Mouse (Mus musculus): ENCODE results near the gene Vdr.
"Not testable (repeated sequence)": the region's sequence is repeated elsewhere in the genome, so short reads cannot be mapped to it uniquely, and the experiment has no call there.

The Vdr gene

GRCm38 (mm10) chr15:97880441-97880840, 30.0 kb downstream of the Vdr start:
- no peak for DNase-seq (ENCODE audit: low read depth, low spot score)

GRCm38 (mm10) chr15:97878696-97879328, 31.6 kb downstream of the Vdr start:
- peak; percentile 24 for DNase-seq (ENCODE audit: low read depth, low spot score)

GRCm38 (mm10) chr15:97875784-97876183, 34.6 kb downstream of the Vdr start:
- no peak for DNase-seq (ENCODE audit: low read depth, low spot score)

- no peak for DNase-seq (ENCODE audit: low read depth, low spot score)
These were observed 36.7 kb downstream of the Vdr start for GRCm38 (mm10) chr15:97873717-97874116.

- DNase-seq (ENCODE audit: low read depth, low spot score): peak; percentile 57
These were observed 38.3 kb downstream of the Vdr start for GRCm38 (mm10) chr15:97872161-97872560.

- peak; percentile 82 for DNase-seq (ENCODE audit: low read depth, low spot score)
These were observed 39.1 kb downstream of the Vdr start for GRCm38 (mm10) chr15:97871055-97872030.

- DNase-seq (ENCODE audit: low read depth, low spot score): not testable (repeated sequence)
These were observed 40.3 kb downstream of the Vdr start for GRCm38 (mm10) chr15:97870116-97870515.

- DNase-seq (ENCODE audit: low read depth, low spot score): no peak
These were observed 41.4 kb downstream of the Vdr start for GRCm38 (mm10) chr15:97868985-97869384.

- DNase-seq (ENCODE audit: low read depth, low spot score): peak; percentile 30
These were observed 44.4 kb downstream of the Vdr start for GRCm38 (mm10) chr15:97865988-97866387.

GRCm38 (mm10) chr15:97865175-97865574, 45.3 kb downstream of the Vdr start:
- no peak for DNase-seq (ENCODE audit: low read depth, low spot score)

GRCm38 (mm10) chr15:97864361-97865045, 45.9 kb downstream of the Vdr start:
- DNase-seq (ENCODE audit: low read depth, low spot score): no peak

GRCm38 (mm10) chr15:97863494-97863881, 46.9 kb downstream of the Vdr start:
- no peak for DNase-seq (ENCODE audit: low read depth, low spot score)

- no peak for DNase-seq (ENCODE audit: low read depth, low spot score)
These were observed 47.4 kb downstream of the Vdr start for GRCm38 (mm10) chr15:97862881-97863493.

GRCm38 (mm10) chr15:97860353-97860752, 50.1 kb downstream of the Vdr start:
- no peak for DNase-seq (ENCODE audit: low read depth, low spot score)

GRCm38 (mm10) chr15:97858431-97858830, 52.0 kb downstream of the Vdr start:
- no peak for DNase-seq (ENCODE audit: low read depth, low spot score)

GRCm38 (mm10) chr15:97854551-97854950, 55.9 kb downstream of the Vdr start:
- no peak for DNase-seq (ENCODE audit: low read depth, low spot score)

- peak; percentile 7 for DNase-seq (ENCODE audit: low read depth, low spot score)
These were observed 56.4 kb downstream of the Vdr start for GRCm38 (mm10) chr15:97854059-97854458.

- DNase-seq (ENCODE audit: low read depth, low spot score): no peak
These were observed 58.1 kb downstream of the Vdr start for GRCm38 (mm10) chr15:97852291-97852690.

GRCm38 (mm10) chr15:97851011-97851410, 59.4 kb downstream of the Vdr start:
- no peak for DNase-seq (ENCODE audit: low read depth, low spot score)

- DNase-seq (ENCODE audit: low read depth, low spot score): peak; percentile 66
These were observed 60.0 kb downstream of the Vdr start for GRCm38 (mm10) chr15:97850441-97850840.

GRCm38 (mm10) chr15:97849116-97849911, 61.1 kb downstream of the Vdr start:
- DNase-seq (ENCODE audit: low read depth, low spot score): peak; percentile 98

Measured in 3T3-L1 (cell line).